Mouse (Mus musculus): ENCODE results near the gene Cfap299. TPM values are rescaled to one million over a fixed set of nuclear protein-coding genes. Genes with fewer than 3 reads are reported as not detected.

The Cfap299 gene
- polyA plus RNA-seq, 1 experiment from 2014 or later = 2.3 TPM

GRCm38 (mm10) chr5:98706597-98706996 lies 377.5 kb downstream of the Cfap299 start:
- Histone ChIP-seq H3K9ac (no peak overlapping the region), H3K4me1 (replicated peaks) (no peaks in the 10 kb centered on the region)
- 81% methylated on average over 4 of the region's 4 CpGs for WGBS

GRCm38 (mm10) chr5:98715392-98715791 lies 386.3 kb downstream of the Cfap299 start:
- 78% methylated on average over 2 of the region's 2 CpGs for WGBS
- Histone ChIP-seq H3K4me1 (replicated peaks) (no peaks in the 10 kb centered on the region), H3K36me3 (no peaks in the 10 kb centered on the region), H3K9me3 (no peaks in the 10 kb centered on the region), H3K9ac (no peak overlapping the region), H3K4me3 (no peak overlapping the region), H3K4me2 (no peak overlapping the region), H3K27ac (replicated peaks) (no peak overlapping the region), H3K27me3 (no peaks in the 10 kb centered on the region)
- ATAC-seq (ENCODE audit: low FRiP score, low read depth) = no peak

More at GRCm38 (mm10) chr5:98706597-98706996, 377.5 kb downstream of the Cfap299 start:
- H3K4me2 ChIP-seq = no peak overlapping the region
- no peak overlapping the region for H3K4me3 ChIP-seq
- ATAC-seq (ENCODE audit: low FRiP score, low read depth) = no peak
- no peaks in the 10 kb centered on the region for H3K27me3 ChIP-seq
- no peak overlapping the region for H3K27ac ChIP-seq (replicated peaks)
- H3K9me3 ChIP-seq = no peaks in the 10 kb centered on the region
- no peaks in the 10 kb centered on the region for H3K36me3 ChIP-seq

GRCm38 (mm10) chr5:98732157-98733009 lies 403.3 kb downstream of the Cfap299 start:
- Histone ChIP-seq H3K9ac (no peak overlapping the region), H3K27ac (replicated peaks) (no peak overlapping the region), H3K9me3 (no peaks in the 10 kb centered on the region), H3K4me3 (no peak overlapping the region), H3K36me3 (no peaks in the 10 kb centered on the region), H3K4me2 (no peak overlapping the region), H3K4me1 (replicated peaks) (no peaks in the 10 kb centered on the region), H3K27me3 (no peaks in the 10 kb centered on the region)
- ATAC-seq (ENCODE audit: low FRiP score, low read depth) = no peak
- WGBS = 63% methylated on average over 6 of the region's 6 CpGs

- no peaks in the 10 kb centered on the region for H3K4me1 ChIP-seq (replicated peaks)
- H3K27me3 ChIP-seq = no peaks in the 10 kb centered on the region
- H3K36me3 ChIP-seq = no peaks in the 10 kb centered on the region
- H3K27ac ChIP-seq (replicated peaks) = no peak overlapping the region
- H3K9me3 ChIP-seq = no peaks in the 10 kb centered on the region
- H3K4me3 ChIP-seq = no peak overlapping the region
- ATAC-seq (ENCODE audit: low FRiP score, low read depth) = no peak
- WGBS = 76% methylated on average over 2 of the region's 2 CpGs
- H3K9ac ChIP-seq = no peak overlapping the region
- H3K4me2 ChIP-seq = no peak overlapping the region
Observed at GRCm38 (mm10) chr5:98733010-98733399, 403.9 kb downstream of the Cfap299 start.

- H3K27me3 ChIP-seq = no peaks in the 10 kb centered on the region
- WGBS = 60% methylated on average over 15 of the region's 15 CpGs
- H3K27ac ChIP-seq (replicated peaks) = no peak overlapping the region
- no peaks in the 10 kb centered on the region for H3K4me1 ChIP-seq (replicated peaks)
- H3K4me3 ChIP-seq = no peak overlapping the region
- no peaks in the 10 kb centered on the region for H3K36me3 ChIP-seq
- no peak overlapping the region for H3K9ac ChIP-seq
- no peak; the same call in 1 of the 2 replicates for ATAC-seq (ENCODE audit: low FRiP score, low read depth)
- no peak overlapping the region for H3K4me2 ChIP-seq
- H3K9me3 ChIP-seq = no peaks in the 10 kb centered on the region
Observed at GRCm38 (mm10) chr5:98761858-98762652, 433.0 kb downstream of the Cfap299 start.

GRCm38 (mm10) chr5:98778588-98778987 lies 449.5 kb downstream of the Cfap299 start:
- H3K4me2 ChIP-seq = no peak overlapping the region
- H3K4me1 ChIP-seq (replicated peaks) = no peaks in the 10 kb centered on the region
- H3K27ac ChIP-seq (replicated peaks) = no peak overlapping the region
- H3K27me3 ChIP-seq = no peaks in the 10 kb centered on the region
- no peaks in the 10 kb centered on the region for H3K9me3 ChIP-seq
- H3K9ac ChIP-seq = no peak overlapping the region
- no peaks in the 10 kb centered on the region for H3K36me3 ChIP-seq
- WGBS = 84% methylated on average over 4 of the region's 4 CpGs
- H3K4me3 ChIP-seq = no peak overlapping the region
- no peak for ATAC-seq (ENCODE audit: low FRiP score, low read depth)

GRCm38 (mm10) chr5:98782066-98782465 lies 453.0 kb downstream of the Cfap299 start:
- 95% methylated on average over 7 of the region's 7 CpGs for WGBS
- ATAC-seq (ENCODE audit: low FRiP score, low read depth) = no peak
- Histone ChIP-seq H3K4me1 (replicated peaks) (no peaks in the 10 kb centered on the region), H3K36me3 (no peaks in the 10 kb centered on the region), H3K4me2 (no peak overlapping the region), H3K4me3 (no peak overlapping the region), H3K27ac (replicated peaks) (no peak overlapping the region), H3K27me3 (no peaks in the 10 kb centered on the region), H3K9me3 (no peaks in the 10 kb centered on the region), H3K9ac (no peak overlapping the region)

GRCm38 (mm10) chr5:98787735-98788134 lies 458.6 kb downstream of the Cfap299 start:
- H3K4me3 ChIP-seq = no peak overlapping the region
- no peak overlapping the region for H3K27ac ChIP-seq (replicated peaks)
- H3K9me3 ChIP-seq = no peaks in the 10 kb centered on the region
- H3K36me3 ChIP-seq = no peaks in the 10 kb centered on the region
- no peaks in the 10 kb centered on the region for H3K27me3 ChIP-seq
- 85% methylated on average over 4 of the region's 4 CpGs for WGBS
- ATAC-seq (ENCODE audit: low FRiP score, low read depth) = no peak
- H3K4me1 ChIP-seq (replicated peaks) = no peaks in the 10 kb centered on the region
- no peak overlapping the region for H3K9ac ChIP-seq
- H3K4me2 ChIP-seq = no peak overlapping the region

GRCm38 (mm10) chr5:98788568-98788967 lies 459.5 kb downstream of the Cfap299 start:
- H3K27me3 ChIP-seq = no peaks in the 10 kb centered on the region
- H3K4me1 ChIP-seq (replicated peaks) = no peaks in the 10 kb centered on the region
- 92% methylated on average over 7 of the region's 7 CpGs for WGBS
- no peak overlapping the region for H3K9ac ChIP-seq
- no peaks in the 10 kb centered on the region for H3K36me3 ChIP-seq
- no peak overlapping the region for H3K4me2 ChIP-seq
- H3K9me3 ChIP-seq = no peaks in the 10 kb centered on the region
- ATAC-seq (ENCODE audit: low FRiP score, low read depth) = no peak
- no peak overlapping the region for H3K27ac ChIP-seq (replicated peaks)
- H3K4me3 ChIP-seq = no peak overlapping the region

- H3K27ac ChIP-seq (replicated peaks) = no peak overlapping the region
- no peak overlapping the region for H3K9ac ChIP-seq
- H3K4me3 ChIP-seq = no peak overlapping the region
- no peaks in the 10 kb centered on the region for H3K27me3 ChIP-seq
- no peaks in the 10 kb centered on the region for H3K4me1 ChIP-seq (replicated peaks)
- no peak for ATAC-seq (ENCODE audit: low FRiP score, low read depth)
- 69% methylated on average over 7 of the region's 7 CpGs for WGBS
- H3K9me3 ChIP-seq = no peaks in the 10 kb centered on the region
- H3K4me2 ChIP-seq = no peak overlapping the region
- H3K36me3 ChIP-seq = no peaks in the 10 kb centered on the region
Observed at GRCm38 (mm10) chr5:98790894-98791607, 461.9 kb downstream of the Cfap299 start.

- Histone ChIP-seq H3K27ac (replicated peaks) (no peak overlapping the region), H3K36me3 (no peaks in the 10 kb centered on the region), H3K27me3 (no peaks in the 10 kb centered on the region), H3K4me2 (no peak overlapping the region), H3K4me3 (no peak overlapping the region), H3K9ac (no peak overlapping the region), H3K9me3 (no peaks in the 10 kb centered on the region), H3K4me1 (replicated peaks) (no peaks in the 10 kb centered on the region)
- 43% methylated on average over 5 of the region's 5 CpGs for WGBS
- no peak for ATAC-seq (ENCODE audit: low FRiP score, low read depth)
Observed at GRCm38 (mm10) chr5:98801495-98801894, 472.4 kb downstream of the Cfap299 start.

GRCm38 (mm10) chr5:98804761-98805160 lies 475.7 kb downstream of the Cfap299 start:
- H3K27ac ChIP-seq (replicated peaks) = no peak overlapping the region
- no peak overlapping the region for H3K4me3 ChIP-seq
- no peak for ATAC-seq (ENCODE audit: low FRiP score, low read depth)
- no peak overlapping the region for H3K9ac ChIP-seq
- H3K4me1 ChIP-seq (replicated peaks) = no peaks in the 10 kb centered on the region
- H3K36me3 ChIP-seq = no peaks in the 10 kb centered on the region
- H3K4me2 ChIP-seq = no peak overlapping the region
- 88% methylated on average over 6 of the region's 6 CpGs for WGBS
- H3K27me3 ChIP-seq = no peaks in the 10 kb centered on the region
- no peaks in the 10 kb centered on the region for H3K9me3 ChIP-seq

Measured in hindbrain, embryonic 15.5 days (tissue).